Mouse (Mus musculus): ENCODE data around the gene Spdef.

GRCm38 (mm10) chr17:27712832-27713231 lies 15.9 kb downstream of the Spdef start:
- TF ChIP-seq CTCF (IDR thresholded peaks at IDR 0.05; ENCODE audit: low read depth), result no peak
- TF ChIP-seq EP300 (optimal IDR thresholded peaks at IDR 0.05), result no peak

Data from stomach, postnatal 0 days (tissue).